Mouse (Mus musculus): Measurements from ENCODE around the gene Fam172a. TPM values are rescaled to one million over a fixed set of nuclear protein-coding genes. Genes with fewer than 3 reads are reported as not detected.

The Fam172a gene
- polyA plus RNA-seq, 1 experiment from 2014 or later, result 29.6 TPM

- H3K36me3 ChIP-seq (replicated peaks), result no peaks in the 10 kb centered on the region
- H3K4me3 ChIP-seq, result peak overlapping the region; percentile 51
- H3K27ac ChIP-seq, result peak overlapping the region; percentile 86
- peaks cover 93% of the 10 kb centered on the region for H3K27me3 ChIP-seq (ENCODE audit: poor library complexity, severe bottlenecking)
- no peaks in the 10 kb centered on the region for H3K9me3 ChIP-seq
- DNase-seq (ENCODE audit: extremely low spot score, low spot score), result peak; percentile 65
- H3K4me1 ChIP-seq, result peaks cover 81% of the 10 kb centered on the region
- WGBS, result under 1% methylated on average over 38 of the region's 38 CpGs
Observed at GRCm38 (mm10) chr13:78210029-78210747, 508.4 kb downstream of the Fam172a start.

- peak overlapping the region; percentile 51 for H3K4me3 ChIP-seq
- peaks cover 76% of the 10 kb centered on the region for H3K4me1 ChIP-seq
- H3K27me3 ChIP-seq (ENCODE audit: poor library complexity, severe bottlenecking), result peaks cover 88% of the 10 kb centered on the region
- no peak for DNase-seq (ENCODE audit: extremely low spot score, low spot score)
- H3K27ac ChIP-seq, result peak overlapping the region; percentile 86
- no peaks in the 10 kb centered on the region for H3K36me3 ChIP-seq (replicated peaks)
- WGBS, result 2% methylated on average over 13 of the region's 13 CpGs
- H3K9me3 ChIP-seq, result no peaks in the 10 kb centered on the region
Observed at GRCm38 (mm10) chr13:78210748-78211089, 508.9 kb downstream of the Fam172a start.

GRCm38 (mm10) chr13:78211231-78212010 lies 509.6 kb downstream of the Fam172a start:
- H3K4me1 ChIP-seq, result peaks cover 69% of the 10 kb centered on the region
- H3K27me3 ChIP-seq (ENCODE audit: poor library complexity, severe bottlenecking), result peaks cover 81% of the 10 kb centered on the region
- H3K27ac ChIP-seq, result peak overlapping the region; percentile 86
- H3K9me3 ChIP-seq, result no peaks in the 10 kb centered on the region
- WGBS, result 11% methylated on average over 14 of the region's 14 CpGs
- 0 out of 2 replicates have a peak, but pooled peaks cover under 1% of the 10 kb centered on the region for H3K36me3 ChIP-seq (replicated peaks)
- H3K4me3 ChIP-seq, result peak overlapping the region; percentile 51; the same call in 1 of the 2 replicates
- DNase-seq (ENCODE audit: extremely low spot score, low spot score), result no peak

GRCm38 (mm10) chr13:78212111-78212510 lies 510.3 kb downstream of the Fam172a start:
- Histone ChIP-seq H3K27ac (peak overlapping the region; percentile 86), H3K27me3 (ENCODE audit: poor library complexity, severe bottlenecking) (peaks cover 74% of the 10 kb centered on the region), H3K4me1 (peaks cover 62% of the 10 kb centered on the region), H3K4me3 (peak overlapping the region; percentile 22; the same call in 1 of the 2 replicates), H3K9me3 (no peaks in the 10 kb centered on the region), H3K36me3 (replicated peaks) (peaks cover 6% of the 10 kb centered on the region; the same call in 1 of the 2 replicates)
- DNase-seq (ENCODE audit: extremely low spot score, low spot score), result no peak
- WGBS, result 28% methylated on average over 15 of the region's 15 CpGs

- Histone ChIP-seq H3K9me3 (no peaks in the 10 kb centered on the region), H3K4me1 (peaks cover 52% of the 10 kb centered on the region), H3K27ac (no peak overlapping the region), H3K27me3 (ENCODE audit: poor library complexity, severe bottlenecking) (peaks cover 63% of the 10 kb centered on the region), H3K36me3 (replicated peaks) (peaks cover 10% of the 10 kb centered on the region; the same call in 1 of the 2 replicates), H3K4me3 (no peak overlapping the region)
- no peak for DNase-seq (ENCODE audit: extremely low spot score, low spot score)
- whole genome bisulfite sequencing, result 20% methylated on average over 2 of the region's 2 CpGs
Observed at GRCm38 (mm10) chr13:78213155-78213554, 511.3 kb downstream of the Fam172a start.

- Histone ChIP-seq H3K4me3 (no peak overlapping the region), H3K36me3 (replicated peaks) (peaks cover 24% of the 10 kb centered on the region), H3K27ac (no peak overlapping the region), H3K9me3 (no peaks in the 10 kb centered on the region; the same call in 1 of the 2 replicates), H3K27me3 (ENCODE audit: poor library complexity, severe bottlenecking) (peaks cover 44% of the 10 kb centered on the region), H3K4me1 (peaks cover 31% of the 10 kb centered on the region)
- DNase-seq (ENCODE audit: extremely low spot score, low spot score), result no peak
- WGBS, result 55% methylated on average over 2 of the region's 2 CpGs
Observed at GRCm38 (mm10) chr13:78215223-78215622, 513.4 kb downstream of the Fam172a start.

Data from forebrain, embryonic 10.5 days (tissue).